Mouse (Mus musculus) spleen, embryonic (tissue): Measurements from ENCODE around the gene Bach2.

Experiments used
- CTCF ChIA-PET: fragments of 350-600 bp; sonication (Branson Sonifier 250); formaldehyde crosslinking; loops from one replicate; lab custom pipeline; 2022; lab: Charles Lee

The Bach2 gene

GRCm38 (mm10) chr4:32379140-32379539 is 140.5 kb downstream of the Bach2 start:
- CTCF ChIA-PET, result interaction anchor here (1.4 kb wide), 1 partner anchor 9 kb away, joined by 3 read pairs; no protein-coding TSS in a partner anchor

- CTCF ChIA-PET, result no interaction called here
Observed at GRCm38 (mm10) chr4:32381666-32382381, 143.2 kb downstream of the Bach2 start.

DNA sequence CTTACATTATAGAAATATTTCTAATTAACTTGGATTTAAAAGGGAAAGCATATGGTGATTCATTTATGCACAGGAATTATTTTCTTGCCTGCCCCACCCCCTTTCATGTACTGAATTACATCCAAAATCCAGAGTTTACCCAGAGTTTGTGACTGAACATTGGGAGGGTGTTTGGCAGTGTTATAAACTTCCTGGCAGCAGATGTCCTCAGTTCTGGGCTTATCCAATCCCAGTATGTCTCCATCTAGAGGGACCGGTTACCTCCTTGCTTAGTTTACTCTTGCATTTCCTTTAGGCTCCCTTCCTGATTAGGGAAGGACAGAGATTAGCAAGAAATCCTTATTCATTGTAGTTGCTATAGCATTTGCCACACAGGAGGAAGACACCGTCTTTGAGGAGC is 146.5 kb downstream of the Bach2 start:
- CTCF ChIA-PET, result no interaction called here

DNA sequence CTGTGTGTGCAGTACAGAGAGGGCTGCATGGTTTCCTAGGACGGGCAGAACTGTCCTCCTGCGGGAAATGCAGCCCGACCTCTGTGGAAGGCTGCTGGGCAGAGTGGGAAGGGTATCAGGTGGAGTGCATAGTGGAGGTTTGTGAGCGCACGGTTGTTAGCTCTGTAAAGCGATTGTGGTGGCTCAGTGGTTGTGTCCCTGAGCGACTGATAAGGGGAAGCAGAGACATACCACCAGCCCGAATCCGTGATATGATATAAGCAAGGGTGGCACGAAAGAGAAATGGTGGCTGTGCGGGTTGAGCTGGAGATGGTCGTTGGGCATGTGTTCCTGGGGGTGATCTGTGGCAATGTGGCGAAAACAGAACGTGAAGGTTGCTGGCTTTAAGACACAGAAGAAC is 147.0 kb downstream of the Bach2 start:
- CTCF ChIA-PET, result no interaction called here

- CTCF ChIA-PET, result interaction anchor here (1.6 kb wide), 1 partner anchor 46 kb away, joined by 4 read pairs; no protein-coding TSS in a partner anchor
Observed at GRCm38 (mm10) chr4:32386346-32386745, 147.7 kb downstream of the Bach2 start.

- CTCF ChIA-PET, result interaction anchor here (1.6 kb wide), 1 partner anchor 46 kb away, joined by 4 read pairs; no protein-coding TSS in a partner anchor
Observed at GRCm38 (mm10) chr4:32386931-32387330, 148.3 kb downstream of the Bach2 start.

DNA sequence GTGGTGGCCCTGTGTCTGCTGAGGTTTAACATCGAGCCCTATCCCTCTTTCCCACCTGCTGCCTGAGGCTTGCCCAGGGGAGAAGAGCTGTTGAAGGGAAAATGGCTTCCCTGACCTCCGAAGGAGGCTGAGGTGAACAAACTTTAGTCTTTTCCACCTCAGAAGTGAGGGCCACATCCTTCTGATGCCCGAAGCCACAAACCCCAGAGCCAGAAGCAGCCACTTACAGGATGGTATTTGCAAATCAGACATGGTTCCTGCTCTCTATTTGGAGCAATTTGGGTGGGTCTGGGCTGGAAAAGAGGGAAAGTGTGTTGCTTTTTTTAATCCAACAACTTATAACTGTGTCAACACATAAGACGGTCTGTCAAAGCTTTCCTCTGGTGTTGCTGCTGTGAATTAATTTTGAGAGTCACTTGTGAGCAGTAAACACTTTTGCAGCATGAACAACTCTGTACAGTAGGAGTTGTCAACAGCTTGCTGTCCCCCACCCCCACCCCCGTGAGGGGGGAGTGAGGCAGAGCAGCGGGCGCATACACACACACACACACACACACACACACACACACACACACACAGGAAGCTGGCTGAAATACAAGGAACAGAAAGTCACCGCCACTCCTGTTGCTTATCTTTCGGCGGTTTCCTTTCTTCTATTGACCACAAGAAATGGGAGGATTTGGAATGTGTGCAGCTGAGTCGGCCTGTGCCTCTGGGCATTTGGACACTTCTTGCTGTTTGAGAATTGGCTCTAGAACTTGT is 149.1 kb downstream of the Bach2 start:
- CTCF ChIA-PET, result interaction anchor here (0.6 to 1.6 kb wide), 6 partner anchors 8 to 964 kb away, joined by 3 to 4 read pairs (median 3); no protein-coding TSS in a partner anchor

DNA sequence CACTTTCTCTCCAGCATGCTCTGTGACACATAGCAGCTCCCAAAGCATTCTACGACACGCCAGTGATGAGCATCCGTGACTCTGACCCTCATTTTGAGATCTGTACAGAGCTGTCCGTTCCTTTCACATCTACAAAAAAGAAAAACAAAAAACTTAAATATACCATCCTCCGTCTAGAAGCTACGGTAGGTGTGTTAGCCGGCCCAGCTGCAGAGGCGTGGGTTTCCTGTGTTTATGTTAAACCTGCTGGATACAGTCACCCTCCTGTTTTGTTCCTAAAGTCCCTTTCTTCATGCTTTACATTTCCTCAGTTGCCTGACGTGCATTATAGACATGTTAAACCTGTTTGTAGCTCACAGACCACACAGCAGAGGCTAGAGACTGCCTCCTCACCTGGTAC is 150.0 kb downstream of the Bach2 start:
- CTCF ChIA-PET, result interaction anchor here (0.9 to 1.2 kb wide), 4 partner anchors 9 to 963 kb away, joined by 3 to 4 read pairs (median 3); no protein-coding TSS in a partner anchor

DNA sequence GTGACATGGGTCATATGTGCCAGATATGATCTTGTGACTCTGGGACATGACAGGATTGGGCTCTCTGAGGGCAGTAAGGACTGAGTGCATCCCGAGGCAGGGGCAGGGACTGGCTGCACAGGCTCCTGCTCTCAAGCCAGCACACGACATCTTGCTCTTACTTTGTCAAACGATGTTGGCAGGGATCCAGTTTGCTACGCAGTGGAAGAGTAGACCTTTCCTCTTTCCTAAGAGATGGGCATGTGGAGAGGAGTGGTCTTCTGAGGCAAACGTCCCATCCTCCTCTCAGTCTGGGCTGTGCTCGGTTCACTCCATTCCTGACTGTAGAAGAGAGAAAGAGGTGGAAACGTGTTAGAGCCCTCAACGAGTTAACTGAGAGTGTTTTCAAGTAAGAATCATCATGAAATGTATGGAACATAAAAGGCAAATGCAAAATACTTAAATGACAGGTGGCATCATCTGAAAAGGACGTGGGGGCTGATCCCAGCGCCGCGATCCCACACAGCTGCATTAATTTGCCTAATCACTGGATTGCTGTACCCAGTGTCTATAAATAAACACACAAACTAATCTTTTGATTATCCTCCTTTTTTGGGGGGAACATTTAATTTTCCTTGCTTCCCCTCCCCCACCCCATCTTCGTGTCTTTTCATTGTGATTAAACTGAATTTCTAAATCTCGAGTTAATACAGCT is 150.7 kb downstream of the Bach2 start:
- CTCF ChIA-PET, result no interaction called here

DNA sequence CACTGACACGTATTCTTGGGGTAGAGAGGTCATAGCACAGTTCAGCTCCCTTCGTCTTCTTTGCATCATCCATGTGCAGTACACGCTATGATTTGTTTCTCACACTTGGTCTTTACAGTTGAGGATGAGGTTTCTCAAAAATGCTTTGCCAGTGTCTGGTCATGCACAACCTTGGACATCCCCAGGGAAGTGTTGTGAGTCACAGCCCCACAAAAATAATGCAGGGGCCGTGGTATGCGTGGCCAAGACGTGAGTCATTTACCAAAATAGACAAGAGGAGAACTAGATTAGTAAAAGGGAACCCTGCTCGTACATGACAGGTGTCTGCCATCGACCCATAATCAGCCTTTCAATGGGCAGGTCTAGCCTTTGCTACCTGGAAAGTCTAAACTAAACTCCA is 152.7 kb downstream of the Bach2 start:
- CTCF ChIA-PET, result no interaction called here

DNA sequence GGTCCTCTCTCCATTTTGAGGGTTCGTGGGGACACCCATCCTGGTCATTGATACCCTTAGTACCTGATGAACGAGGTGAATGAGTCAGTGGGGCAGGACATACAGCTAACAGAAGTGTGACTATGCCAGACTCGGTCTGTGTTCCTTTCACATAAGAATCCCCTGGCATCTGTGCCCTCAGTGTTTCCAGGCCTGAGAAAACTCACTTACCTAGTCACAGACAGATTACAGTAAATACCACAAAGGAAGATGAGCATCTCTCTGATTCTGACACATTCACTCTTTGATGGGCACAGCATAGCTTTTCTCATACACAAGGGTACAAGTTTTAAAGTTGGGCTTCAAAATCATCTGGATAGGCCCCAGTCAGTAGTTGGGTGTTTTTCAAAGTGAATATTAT is 154.6 kb downstream of the Bach2 start:
- CTCF ChIA-PET, result no interaction called here

DNA sequence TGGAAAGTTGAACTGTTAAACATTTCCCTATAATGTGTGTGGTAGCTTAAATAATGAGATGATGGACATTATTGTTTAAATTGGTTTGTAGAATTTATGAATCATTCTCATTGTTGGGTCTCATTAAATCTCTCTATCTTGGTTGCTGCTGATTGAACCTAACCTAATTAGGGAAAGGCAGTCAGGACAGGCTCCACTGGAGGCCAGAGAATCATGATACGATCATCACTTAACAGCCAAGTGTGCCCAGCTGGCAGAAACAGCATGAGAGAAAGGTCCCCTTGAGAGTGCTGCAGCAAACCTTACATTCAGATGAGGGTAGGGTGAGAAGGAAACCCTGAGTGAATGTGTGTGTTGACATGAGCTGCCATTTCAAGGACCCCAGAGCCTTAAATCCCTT is 155.3 kb downstream of the Bach2 start:
- CTCF ChIA-PET, result no interaction called here

DNA sequence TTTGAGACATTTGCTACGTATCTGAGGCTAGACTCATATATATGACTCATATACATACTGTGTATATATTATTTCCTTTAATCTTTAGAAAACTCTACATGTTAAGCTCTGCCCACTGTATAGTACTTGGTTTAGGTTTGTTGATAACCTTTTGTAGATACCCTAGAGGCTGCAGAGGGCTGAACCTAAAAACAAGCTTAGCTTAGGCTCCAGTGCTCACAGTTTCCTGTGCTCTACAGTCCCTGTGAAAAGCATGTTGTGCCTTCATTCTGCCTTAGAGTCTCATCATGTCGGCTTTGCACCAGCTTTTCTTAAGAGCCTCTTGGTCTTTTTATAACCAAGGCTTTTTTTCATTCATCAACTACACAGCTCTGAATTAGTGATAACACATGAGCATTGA is 156.2 kb downstream of the Bach2 start:
- CTCF ChIA-PET, result no interaction called here

DNA sequence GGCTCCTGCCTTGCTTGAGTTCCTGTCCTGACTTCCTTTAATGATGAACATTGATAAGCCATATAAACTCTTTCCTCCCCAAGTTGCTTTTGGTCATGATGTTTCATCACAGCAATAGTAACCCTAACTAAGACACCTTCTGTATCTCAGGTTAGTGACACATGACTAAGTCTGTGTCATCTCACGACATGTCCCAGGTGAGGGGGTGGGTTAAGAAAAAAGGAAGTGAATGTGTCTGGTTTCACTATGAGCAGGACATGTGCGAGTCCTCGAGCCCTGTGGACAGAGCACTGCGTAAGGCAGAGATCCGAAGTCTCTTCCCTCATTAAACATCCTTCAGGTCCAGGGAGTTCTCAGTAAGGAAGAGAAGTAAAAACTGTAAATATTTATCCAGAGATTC is 162.9 kb downstream of the Bach2 start:
- CTCF ChIA-PET, result no interaction called here

GRCm38 (mm10) chr4:32403506-32403905 is 164.9 kb downstream of the Bach2 start:
- CTCF ChIA-PET, result no interaction called here

DNA sequence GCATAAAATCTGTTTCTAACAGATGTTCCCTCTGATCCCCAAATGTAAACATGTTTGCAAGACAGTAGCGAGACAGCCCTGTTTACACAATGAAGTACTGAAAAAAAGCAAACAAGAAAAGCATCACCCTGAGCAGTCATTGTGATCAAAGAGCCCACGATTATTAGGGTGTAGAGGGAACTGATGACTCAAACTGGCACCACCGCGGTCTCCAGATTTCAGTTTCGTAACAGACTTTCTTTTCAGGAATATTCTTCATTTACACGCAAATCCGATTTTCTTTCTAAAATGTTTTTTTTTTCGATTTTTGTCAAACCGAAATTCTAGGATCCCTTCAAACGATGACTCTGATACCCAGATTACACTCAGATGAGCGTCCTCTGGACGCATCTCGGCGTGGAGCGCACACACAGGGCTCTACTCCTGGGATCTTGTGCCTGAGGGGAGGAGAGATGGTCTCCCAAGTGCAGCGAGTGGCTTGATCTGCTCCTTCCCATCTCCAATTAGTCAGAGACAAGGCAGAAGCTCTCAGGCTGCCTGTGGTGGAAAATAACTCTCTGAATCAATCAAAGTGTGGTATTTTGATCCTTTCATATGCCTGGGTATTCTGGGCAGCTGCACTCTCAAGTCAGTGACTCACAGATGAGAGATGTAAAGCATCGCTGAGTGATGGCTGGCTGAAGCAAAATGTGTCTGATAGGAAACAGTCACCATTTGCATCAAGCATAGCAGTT is 166.7 kb downstream of the Bach2 start:
- CTCF ChIA-PET, result interaction anchor here (0.6 kb wide), 1 partner anchor 133 kb away, joined by 4 read pairs; no protein-coding TSS in a partner anchor

GRCm38 (mm10) chr4:32405985-32406384 is 167.4 kb downstream of the Bach2 start:
- CTCF ChIA-PET, result interaction anchor here (0.6 kb wide), 1 partner anchor 133 kb away, joined by 4 read pairs; no protein-coding TSS in a partner anchor

GRCm38 (mm10) chr4:32408535-32408934 is 169.9 kb downstream of the Bach2 start:
- CTCF ChIA-PET, result no interaction called here

DNA sequence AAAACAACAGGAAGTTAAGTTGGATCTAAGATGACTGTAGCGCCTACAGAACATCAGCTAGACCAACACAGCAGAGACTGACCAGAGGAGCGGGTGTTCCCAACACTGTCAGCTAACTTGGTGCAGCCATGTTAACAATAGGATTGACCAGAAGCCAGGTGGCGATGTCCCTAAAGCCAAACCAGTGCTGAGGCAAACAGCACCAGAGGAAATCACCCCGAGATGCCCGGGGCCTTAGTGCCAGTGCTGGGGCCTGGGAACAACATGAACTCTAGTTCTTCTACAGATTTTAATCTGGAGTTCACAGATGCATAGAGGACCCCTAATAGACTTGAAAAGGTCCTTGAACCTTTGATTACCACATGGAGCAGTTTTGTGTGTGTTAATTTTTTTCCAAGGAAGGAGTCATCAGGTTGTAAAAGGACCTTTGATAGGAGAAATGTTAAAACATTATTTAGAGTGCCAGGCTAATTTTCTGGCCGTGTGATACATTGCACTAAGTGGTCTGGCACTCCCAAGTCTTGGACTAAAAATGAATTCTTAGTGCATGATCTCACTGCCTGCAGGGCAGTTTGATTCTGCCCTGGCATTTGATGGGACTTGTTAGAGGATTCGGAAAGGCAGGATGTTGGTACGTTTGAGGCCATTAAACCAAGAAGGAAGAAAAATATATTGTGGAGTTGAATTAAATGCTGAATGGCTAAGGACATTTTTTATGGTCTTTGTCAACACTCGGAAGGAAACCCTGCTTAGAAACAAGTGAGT is 170.7 kb downstream of the Bach2 start:
- CTCF ChIA-PET, result no interaction called here

DNA sequence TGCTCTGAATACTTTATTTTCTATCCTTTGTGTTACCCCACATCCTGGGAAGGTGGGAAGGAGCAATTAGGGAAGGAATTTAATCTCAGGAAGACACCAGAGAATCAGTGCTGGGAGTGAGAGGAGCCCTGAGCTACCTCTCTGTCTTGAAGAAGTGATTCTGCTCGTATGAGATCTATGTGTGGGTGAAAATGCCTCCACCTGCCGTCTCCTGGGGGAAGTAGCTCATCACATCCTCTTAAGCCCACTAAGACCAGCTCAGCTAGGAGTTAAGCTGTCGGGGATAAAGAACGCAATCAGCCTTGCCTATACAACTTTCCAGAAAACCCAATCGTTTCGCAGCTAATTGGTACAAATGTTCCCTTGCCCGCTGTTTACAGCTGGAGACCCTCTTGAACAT is 174.5 kb downstream of the Bach2 start:
- CTCF ChIA-PET, result no interaction called here

GRCm38 (mm10) chr4:32413505-32413904 is 174.9 kb downstream of the Bach2 start:
- CTCF ChIA-PET, result no interaction called here
